In genomic region chr2:102030152-102030551, GRCm38 (mm10) we compare ENCODE assay signal across 12 mouse cellular contexts.
DNase-seq lines count a peak whose midpoint lies in the region; ATAC-seq and TF ChIP-seq lines count a peak whose summit lies in the region.
"Had no signal": no experiment of that assay in that cellular context is flagged by ENCODE, and none has a peak within 500 bp of the region (broad histone marks: within the 10 kb centered on the region; RNA-seq: fewer than 3 reads in every experiment).

No protein-coding gene starts in this region.

- no peak for TF ChIP-seq CTCF in hindbrain, postnatal 0 days (IDR thresholded peaks at IDR 0.05; ENCODE audit: low read depth)

- H3K27ac ChIP-seq in hindbrain, postnatal 0 days: peak overlapping the region; percentile 20; the same call in 1 of the 2 replicates
- H3K27ac ChIP-seq: intestine, embryonic 15.5 days; kidney, embryonic 15.5 days; neural tube, embryonic 12.5 days had no signal

- WGBS in hindbrain, postnatal 0 days: 55% methylated on average over 6 of the region's 6 CpGs

- no peaks in the 10 kb centered on the region for H3K9me3 ChIP-seq in hindbrain, postnatal 0 days (ENCODE audit: low read length)
- H3K9me3 ChIP-seq: intestine, embryonic 15.5 days; kidney, embryonic 15.5 days; neural tube, embryonic 12.5 days had no signal

- H3K4me2 ChIP-seq in hindbrain, postnatal 0 days (ENCODE audit: low read depth, low read length): no peak overlapping the region
- H3K4me2 ChIP-seq: heart, embryonic 11.5 days; intestine, embryonic 15.5 days; kidney, embryonic 15.5 days; neural tube, embryonic 12.5 days had no signal

- no peaks in the 10 kb centered on the region for H3K36me3 ChIP-seq in hindbrain, postnatal 0 days (ENCODE audit: insufficient read depth, low read length)
- H3K36me3 ChIP-seq: intestine, embryonic 15.5 days; kidney, embryonic 15.5 days; neural tube, embryonic 12.5 days had no signal

- 0 out of 2 replicates have a peak, but pooled peaks cover 3% of the 10 kb centered on the region for H3K4me1 ChIP-seq in hindbrain, postnatal 0 days (ENCODE audit: insufficient read depth, low read length)

- no peak for ATAC-seq in hindbrain, postnatal 0 days
- ATAC-seq: intestine, embryonic 15.5 days had no signal

- H3K9ac ChIP-seq in hindbrain, postnatal 0 days (replicated peaks; ENCODE audit: low read length): no peak overlapping the region
- H3K9ac ChIP-seq: intestine, embryonic 15.5 days; kidney, embryonic 15.5 days; neural tube, embryonic 12.5 days had no signal

- DNase-seq in heart, adult 11 months: peak; percentile 90
- no peak for DNase-seq in heart, adult 9 months (ENCODE audit: low spot score in 2 of 2)
- DNase-seq in thymus, postnatal 0 days (ENCODE audit: low spot score): peak; percentile 39
- DNase-seq in thymus, postnatal 25 days: no peak
- DNase-seq in hindbrain, postnatal 0 days (ENCODE audit: low spot score): no peak
- DNase-seq in ovary, postnatal 14 days (ENCODE audit: low spot score): no peak
- DNase-seq in ovary, adult 18-20 months (ENCODE audit: low spot score): no peak
- DNase-seq: cerebellum, adult 11 months had no signal

- H3K27me3 ChIP-seq in hindbrain, postnatal 0 days (ENCODE audit: insufficient read depth, low read length): no peaks in the 10 kb centered on the region
- H3K27me3 ChIP-seq: intestine, embryonic 15.5 days; neural tube, embryonic 12.5 days had no signal

- no peak overlapping the region for H3K4me3 ChIP-seq in hindbrain, postnatal 0 days (ENCODE audit: low read length)
- H3K4me3 ChIP-seq: intestine, embryonic 15.5 days; kidney, embryonic 15.5 days; neural tube, embryonic 12.5 days had no signal

Comparison
In these comparisons a context has a peak if more than half of its experiments do, and no peak if none do; other contexts are left out.
1. DNase-seq: peak in heart, adult 11 months (single experiment) and thymus, postnatal 0 days (single experiment); none in heart, adult 9 months (0 of 2), thymus, postnatal 25 days (single experiment), hindbrain, postnatal 0 days (single experiment), ovary, postnatal 14 days (single experiment) and ovary, adult 18-20 months (single experiment).